In the genomic region with DNA sequence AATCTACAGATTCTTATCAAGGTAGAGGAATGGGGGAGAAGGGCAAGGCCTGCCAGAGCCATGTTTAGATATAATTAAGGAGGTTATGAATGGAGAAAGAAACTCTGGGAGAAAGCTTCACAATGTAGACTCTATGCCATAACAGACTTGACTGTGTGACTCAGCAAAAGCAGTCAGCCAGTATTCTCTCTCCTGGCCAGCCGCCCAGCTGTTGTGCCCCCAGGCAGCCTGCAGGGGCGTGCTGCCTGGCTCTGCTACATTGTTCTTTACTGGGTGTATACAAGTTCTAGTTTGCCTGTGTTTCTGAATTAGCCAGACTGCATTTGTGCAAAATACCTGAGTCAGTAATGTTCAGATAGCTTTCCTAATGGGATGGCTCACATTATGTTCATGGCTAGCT, we compare ENCODE assay signal across 9 mouse cellular contexts. TPM values are rescaled to one million over a fixed set of nuclear protein-coding genes. Genes with fewer than 3 reads are reported as not detected.
DNase-seq lines count a peak whose midpoint lies in the region; ATAC-seq lines count a peak whose summit lies in the region.
"Had no signal": no experiment of that assay in that cellular context is flagged by ENCODE, and none has a peak within 500 bp of the region (broad histone marks: within the 10 kb centered on the region; RNA-seq: fewer than 3 reads in every experiment).

No protein-coding gene starts in this region.

- 65% methylated on average over 2 of the region's 2 CpGs for WGBS in heart, embryonic 12.5 days
- 39% methylated on average over 2 of the region's 2 CpGs for WGBS in embryonic facial prominence, embryonic 11.5 days
- WGBS in midbrain, embryonic 13.5 days, result 55% methylated on average over 2 of the region's 2 CpGs

- ATAC-seq in heart, embryonic 12.5 days (ENCODE audit: insufficient number of reproducible peaks, low FRiP score), result no peak
- ATAC-seq in embryonic facial prominence, embryonic 11.5 days (replicated peaks; ENCODE audit: insufficient number of reproducible peaks, low FRiP score, low TSS enrichment, low read depth), result no peak
- no peak for ATAC-seq in midbrain, embryonic 13.5 days

- no peak overlapping the region for H3K27ac ChIP-seq in heart, embryonic 12.5 days (ENCODE audit: poor library complexity, severe bottlenecking)
- H3K27ac ChIP-seq in embryonic facial prominence, embryonic 11.5 days (replicated peaks; ENCODE audit: low read depth, low read length), result no peak overlapping the region
- H3K27ac ChIP-seq in midbrain, embryonic 13.5 days, result no peak overlapping the region
- H3K27ac ChIP-seq: limb, embryonic 15.5 days had no signal

- peak; percentile 67 to 73 for DNase-seq in heart, adult 18-20 months
- peak; percentile 83 for DNase-seq in ES-CJ7 (ENCODE audit: low read depth, low spot score)
- peak; percentile 12 for DNase-seq in embryonic facial prominence, embryonic 11.5 days (ENCODE audit: low spot score)
- DNase-seq in heart, postnatal 4 days, result peak; percentile 81
- DNase-seq in liver, result peak; percentile 50
- DNase-seq in right cerebral cortex, postnatal 14 days, result peak; percentile 69

- H3K27me3 ChIP-seq in heart, embryonic 12.5 days (replicated peaks), result no peaks in the 10 kb centered on the region
- no peaks in the 10 kb centered on the region for H3K27me3 ChIP-seq in embryonic facial prominence, embryonic 11.5 days (ENCODE audit: control insufficient read depth, insufficient read depth, low read length)
- no peaks in the 10 kb centered on the region for H3K27me3 ChIP-seq in midbrain, embryonic 13.5 days
- H3K27me3 ChIP-seq: limb, embryonic 15.5 days had no signal

- no peak overlapping the region for H3K9ac ChIP-seq in heart, embryonic 12.5 days
- H3K9ac ChIP-seq in embryonic facial prominence, embryonic 11.5 days (replicated peaks; ENCODE audit: low read length), result no peak overlapping the region
- H3K9ac ChIP-seq in midbrain, embryonic 13.5 days (replicated peaks), result no peak overlapping the region
- H3K9ac ChIP-seq: limb, embryonic 15.5 days had no signal

- H3K36me3 ChIP-seq in heart, embryonic 12.5 days, result no peaks in the 10 kb centered on the region
- H3K36me3 ChIP-seq in embryonic facial prominence, embryonic 11.5 days (replicated peaks; ENCODE audit: control insufficient read depth, insufficient read depth, low read depth, low read length), result no peaks in the 10 kb centered on the region
- H3K36me3 ChIP-seq in midbrain, embryonic 13.5 days, result no peaks in the 10 kb centered on the region
- H3K36me3 ChIP-seq: limb, embryonic 15.5 days had no signal

- no peak overlapping the region for H3K4me2 ChIP-seq in heart, embryonic 12.5 days
- H3K4me2 ChIP-seq in embryonic facial prominence, embryonic 11.5 days (ENCODE audit: low read depth, low read length), result no peak overlapping the region
- no peak overlapping the region for H3K4me2 ChIP-seq in midbrain, embryonic 13.5 days (replicated peaks)
- H3K4me2 ChIP-seq: limb, embryonic 15.5 days had no signal

- H3K4me1 ChIP-seq in heart, embryonic 12.5 days (replicated peaks), result peaks cover 15% of the 10 kb centered on the region
- H3K4me1 ChIP-seq in embryonic facial prominence, embryonic 11.5 days (ENCODE audit: control insufficient read depth, insufficient read depth, low read length), result no peaks in the 10 kb centered on the region
- no peaks in the 10 kb centered on the region for H3K4me1 ChIP-seq in midbrain, embryonic 13.5 days (replicated peaks)
- H3K4me1 ChIP-seq: limb, embryonic 15.5 days had no signal

- H3K9me3 ChIP-seq in heart, embryonic 12.5 days (replicated peaks), result no peaks in the 10 kb centered on the region
- no peaks in the 10 kb centered on the region for H3K9me3 ChIP-seq in embryonic facial prominence, embryonic 11.5 days (replicated peaks; ENCODE audit: control insufficient read depth, low read length)
- H3K9me3 ChIP-seq in midbrain, embryonic 13.5 days, result no peaks in the 10 kb centered on the region
- H3K9me3 ChIP-seq: limb, embryonic 15.5 days had no signal

- H3K4me3 ChIP-seq in heart, embryonic 12.5 days, result no peak overlapping the region
- no peak overlapping the region for H3K4me3 ChIP-seq in embryonic facial prominence, embryonic 11.5 days (ENCODE audit: low read depth, low read length)
- no peak overlapping the region for H3K4me3 ChIP-seq in midbrain, embryonic 13.5 days (replicated peaks)
- H3K4me3 ChIP-seq: limb, embryonic 15.5 days had no signal

RNA-seq across cellular contexts. Expression of a gene that starts 10.6 kb away (rescaled TPM):
- total RNA-seq in heart, adult 18-20 months (2021), result 100 to 1,000 TPM; 329 to 344 TPM
- polyA plus RNA-seq in heart, embryonic 12.5 days (2016; fragmentation: Nextera tagmentation; extraction: Ambion mirVana), result 38.3 and 38.5 TPM in 2 replicates
- 20.8 and 27.9 TPM in 2 replicates for polyA plus RNA-seq in embryonic facial prominence, embryonic 11.5 days (2014; fragmentation: Nextera tagmentation; extraction: Ambion mirVana)
- 100 to 1,000 TPM; 104 to 107 TPM for total RNA-seq in heart, postnatal 4 days (2021)
- polyA plus RNA-seq in midbrain, embryonic 13.5 days (2015; fragmentation: Nextera tagmentation; extraction: Ambion mirVana), result 6.6 and 6.9 TPM in 2 replicates

RNA-seq across cellular contexts. Expression of a gene that starts 55.1 kb away (rescaled TPM):
- total RNA-seq in heart, adult 18-20 months (2021), result under 1 TPM in 1 of 2 experiments, not detected in 1; 0.41 TPM
- 0.50 TPM in 1 of 2 replicates, not detected in the other for polyA plus RNA-seq in heart, embryonic 12.5 days (2016; fragmentation: Nextera tagmentation; extraction: Ambion mirVana)
- polyA plus RNA-seq in embryonic facial prominence, embryonic 11.5 days (2014; fragmentation: Nextera tagmentation; extraction: Ambion mirVana), result 0.43 TPM in 1 of 2 replicates, not detected in the other
- not detected for total RNA-seq in heart, postnatal 4 days (2021)
- 0.31 TPM in 1 of 2 replicates, not detected in the other for polyA plus RNA-seq in midbrain, embryonic 13.5 days (2015; fragmentation: Nextera tagmentation; extraction: Ambion mirVana)
- polyA plus RNA-seq: limb, embryonic 15.5 days had no signal

Comparison
In these comparisons a context has a peak if more than half of its experiments do, and no peak if none do; other contexts are left out.
1. DNase-seq: peak in every context shown above with its lines; median percentile 83 in ES-CJ7; 81 in heart, postnatal 4 days; 70 in heart, adult 18-20 months; 69 in right cerebral cortex, postnatal 14 days; 50 in liver; 12 in embryonic facial prominence, embryonic 11.5 days.